8 mouse cellular contexts compared by ENCODE assay signal in the genomic region with DNA sequence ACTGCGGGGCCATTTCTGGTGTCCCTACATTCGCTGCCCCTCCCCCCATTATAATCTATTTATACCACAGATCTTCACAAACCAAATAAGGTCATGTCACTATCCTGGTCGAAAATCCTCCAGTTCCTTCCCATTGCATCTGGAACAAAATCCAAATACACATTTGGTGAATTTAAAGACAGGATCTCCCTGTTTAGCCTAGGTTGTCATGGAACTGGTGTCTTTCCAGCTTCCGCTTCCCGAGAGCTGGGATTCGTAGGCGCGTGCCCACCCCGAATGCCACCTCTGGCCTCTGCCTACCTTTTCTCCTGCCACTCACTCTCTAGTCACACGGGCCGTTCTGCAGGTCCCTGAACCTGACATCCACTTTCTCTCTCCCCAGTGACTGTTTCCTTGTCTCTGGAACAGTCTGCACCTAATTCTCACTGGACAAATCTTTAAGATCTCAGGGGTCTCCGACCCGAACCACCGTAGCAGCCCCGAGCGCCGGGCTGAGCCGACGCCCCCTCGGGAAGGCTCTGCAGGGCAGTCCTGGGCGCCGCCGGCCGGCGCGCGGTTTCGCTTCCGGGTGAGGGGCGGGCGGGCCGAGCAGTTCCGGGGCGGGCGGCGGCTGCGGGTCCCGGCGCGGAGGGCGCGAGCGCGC. TPM values are rescaled to one million over a fixed set of nuclear protein-coding genes. Genes with fewer than 3 reads are reported as not detected.
DNase-seq lines count a peak whose midpoint lies in the region; ATAC-seq and TF ChIP-seq lines count a peak whose summit lies in the region.

Gene Mosmo, plus strand, starts transcription at position 618 of the 643 bp plus-strand sequence.

- H3K4me2 ChIP-seq in lung, embryonic 15.5 days, result peak within 1 kb of the TSS; percentile 73

- no peak for TF ChIP-seq RAD21 in MEL (IDR thresholded peaks at IDR 0.05; ENCODE audit: low read depth, low read length)

- H3K27me3 ChIP-seq in MEL (ENCODE audit: control insufficient read depth in 1 of 2, insufficient read depth in 2 of 2, low read length in 2 of 2), result no peaks in the 10 kb centered on the region
- no peaks in the 10 kb centered on the region for H3K27me3 ChIP-seq in cerebellum, adult 2 months (ENCODE audit: control insufficient read depth, insufficient read depth, low read length)
- no peaks in the 10 kb centered on the region for H3K27me3 ChIP-seq in lung, embryonic 15.5 days

- DNase-seq in MEL (ENCODE audit: low read depth, low spot score), result peak; percentile 69
- DNase-seq in cerebellum, adult 2 months, result peak; percentile 71 to 77
- DNase-seq in forelimb bud, embryonic 11.5 days (ENCODE audit: low read depth, low spot score), result peak; percentile 72
- DNase-seq in heart, postnatal 4 days, result peak; percentile 83
- peak in 1 of 2 experiments; percentile 32 for DNase-seq in layer of hippocampus, adult 8-10 months (ENCODE audit: low spot score in 2 of 2)
- peak; percentile 27 for DNase-seq in ovary, adult 18-20 months (ENCODE audit: low spot score)
- DNase-seq in thymus, postnatal 10 days (ENCODE audit: low spot score in 2 of 2), result peak; percentile 47 to 77

- no peak for TF ChIP-seq CTCF in MEL (IDR thresholded peaks at IDR 0.05 in 2 of 3, conservative IDR thresholded peaks at IDR 0.05 in 1 of 3; ENCODE audit: control insufficient read depth in 1 of 3, insufficient read depth in 1 of 3, low read depth in 2 of 3, low read length in 3 of 3, poor library complexity in 1 of 3, severe bottlenecking in 1 of 3)
- TF ChIP-seq CTCF in cerebellum, adult 2 months (IDR thresholded peaks at IDR 0.05; ENCODE audit: borderline replicate concordance, insufficient read depth, low read depth, low read length), result no peak

- ATAC-seq in lung, embryonic 15.5 days (ENCODE audit: borderline replicate concordance, extremely low read depth, low FRiP score, low TSS enrichment), result peak; percentile 91

- TF ChIP-seq POLR2A in MEL (IDR thresholded peaks at IDR 0.05; ENCODE audit: control insufficient read depth in 1 of 2, insufficient read depth in 1 of 2, low read depth in 1 of 2, low read length in 2 of 2, poor library complexity in 1 of 2), result peak; percentile 59 to 68
- TF ChIP-seq POLR2A in cerebellum, adult 2 months (IDR thresholded peaks at IDR 0.05; ENCODE audit: borderline replicate concordance, insufficient read depth, low read length), result peak; percentile 60; the same call in 1 of the 2 replicates

- TF ChIP-seq EP300 in MEL (IDR thresholded peaks at IDR 0.05; ENCODE audit: low read depth in 1 of 2, low read length in 2 of 2), result no peak

- H3K79me2 ChIP-seq in MEL (ENCODE audit: control insufficient read depth, insufficient read depth, low read length, poor library complexity), result peaks cover 43% of the 10 kb centered on the region

- H3K9me3 ChIP-seq in MEL (replicated peaks; ENCODE audit: insufficient read depth, low read length), result no peaks in the 10 kb centered on the region
- H3K9me3 ChIP-seq in lung, embryonic 15.5 days, result no peaks in the 10 kb centered on the region

- peak within 1 kb of the TSS; percentile 94 for H3K9ac ChIP-seq in MEL (ENCODE audit: control insufficient read depth, low read depth, low read length, poor library complexity, severe bottlenecking)
- peak within 1 kb of the TSS; percentile 74 for H3K9ac ChIP-seq in lung, embryonic 15.5 days

- peak within 1 kb of the TSS; percentile 96 to 99 for H3K4me3 ChIP-seq in MEL (ENCODE audit: control insufficient read depth in 1 of 2, insufficient read depth in 1 of 2, low read depth in 2 of 2, low read length in 2 of 2)
- H3K4me3 ChIP-seq in cerebellum, adult 2 months (replicated peaks; ENCODE audit: insufficient read depth, low read depth, low read length), result peak within 1 kb of the TSS; percentile 75
- H3K4me3 ChIP-seq in lung, embryonic 15.5 days, result peak within 1 kb of the TSS; percentile 90

- peak within 1 kb of the TSS; percentile 66 for H3K27ac ChIP-seq in MEL (ENCODE audit: control insufficient read depth, low read depth, low read length)
- H3K27ac ChIP-seq in cerebellum, adult 2 months (ENCODE audit: insufficient read depth, low read length), result peak within 1 kb of the TSS; percentile 16; the same call in 1 of the 2 replicates
- peak within 1 kb of the TSS; percentile 80 for H3K27ac ChIP-seq in lung, embryonic 15.5 days

- H3K36me3 ChIP-seq in MEL (ENCODE audit: control insufficient read depth in 1 of 2, insufficient read depth in 2 of 2, low read length in 2 of 2), result peaks cover 0 to 44% of the 10 kb centered on the region in 2 experiments; a peak in 2 of 4 replicates
- H3K36me3 ChIP-seq in lung, embryonic 15.5 days, result no peaks in the 10 kb centered on the region

- peaks cover 19 to 27% of the 10 kb centered on the region in 2 experiments for H3K4me1 ChIP-seq in MEL (ENCODE audit: control insufficient read depth in 1 of 2, insufficient read depth in 2 of 2, low read length in 2 of 2)
- no peaks in the 10 kb centered on the region; the same call in 1 of the 2 replicates for H3K4me1 ChIP-seq in cerebellum, adult 2 months (ENCODE audit: control insufficient read depth, insufficient read depth, low read length)
- H3K4me1 ChIP-seq in lung, embryonic 15.5 days, result peaks cover 38% of the 10 kb centered on the region

- 1% methylated on average over 44 of the region's 44 CpGs for WGBS in cerebellum, adult 2 months
- WGBS in lung, embryonic 15.5 days, result 1% methylated on average over 44 of the region's 44 CpGs

TF ChIP-seq in MEL, 35 proteins besides CTCF, POLR2A, EP300 and RAD21:
- TF ChIP-seq TAL1 (IDR thresholded peaks at IDR 0.05; ENCODE audit: low read length), result no peak
- TF ChIP-seq POLR2AphosphoS5 (IDR thresholded peaks at IDR 0.05; ENCODE audit: borderline replicate concordance, low read depth, low read length), result no peak
- TF ChIP-seq E2F4 (IDR thresholded peaks at IDR 0.05; ENCODE audit: borderline replicate concordance, low read depth, low read length), result no peak
- TF ChIP-seq MAX (IDR thresholded peaks at IDR 0.05; ENCODE audit: low read length), result no peak
- TF ChIP-seq NELFE (IDR thresholded peaks at IDR 0.05; ENCODE audit: low read depth, low read length), result peak; percentile 50
- peak; percentile 79 for TF ChIP-seq SIN3A (IDR thresholded peaks at IDR 0.05; ENCODE audit: low read length)
- TF ChIP-seq TBP (IDR thresholded peaks at IDR 0.05; ENCODE audit: low read depth, low read length), result no peak
- TF ChIP-seq SMC3 (IDR thresholded peaks at IDR 0.05; ENCODE audit: low read depth, low read length), result no peak
- no peak for TF ChIP-seq MAZ (IDR thresholded peaks at IDR 0.05; ENCODE audit: low read depth, low read length)
- TF ChIP-seq ZMIZ1 (IDR thresholded peaks at IDR 0.05; ENCODE audit: low read depth, low read length), result 0 out of 2 replicates have a peak, but pooled peaks have one; percentile 14
- peak; percentile 23; the same call in 1 of the 2 replicates for TF ChIP-seq ELF1 (IDR thresholded peaks at IDR 0.05; ENCODE audit: low read depth, low read length)
- TF ChIP-seq CHD2 (IDR thresholded peaks at IDR 0.05; ENCODE audit: low read length), result no peak
- peak; percentile 80 for TF ChIP-seq HCFC1 (IDR thresholded peaks at IDR 0.05; ENCODE audit: low read depth, low read length)
- peak; percentile 45; the same call in 1 of the 2 replicates for TF ChIP-seq MXI1 (IDR thresholded peaks at IDR 0.05; ENCODE audit: low read depth, low read length)

RNA-seq across cellular contexts. Expression of gene Mosmo, which starts in this region (rescaled TPM):
- total RNA-seq in MEL (2012; rRNA removed), result 18.6 and 20.0 TPM in 2 replicates
- 10 to 100 TPM; 23.5 to 30.0 TPM for polyA plus RNA-seq in MEL (2012; ENCODE audit: insufficient read depth in 1 of 2, insufficient read length in 2 of 2, low read depth in 1 of 2, low replicate concordance in 2 of 2, missing spikeins in 1 of 2)
- polyA plus RNA-seq in cerebellum, adult 2 months (2012; rRNA removed), result 31.1 and 32.1 TPM in 2 replicates
- 10 to 100 TPM; 30.0 to 33.6 TPM for total RNA-seq in heart, postnatal 4 days (2021)
- total RNA-seq in layer of hippocampus, adult 8-10 months (2022), result 10 to 100 TPM; 76.4 to 84.5 (median 78.2) TPM
- polyA plus RNA-seq in lung, embryonic 15.5 days (2015; fragmentation: Nextera tagmentation; extraction: Ambion mirVana), result 13.1 and 14.6 TPM in 2 replicates

Comparison
In these comparisons a context has a peak if more than half of its experiments do, and no peak if none do; other contexts are left out.
1. H3K27ac ChIP-seq: peak in every context shown above with its lines; median percentile 80 in lung, embryonic 15.5 days; 66 in MEL; 16 in cerebellum, adult 2 months.